Mouse (Mus musculus) E14TG2a.4 (cell line): ENCODE results near the gene C1rl.
A peak's percentile ranks its signal among the peaks of the same experiment; 100 is the strongest.

ENCODE experiments used
- H3K27me3 ChIP-seq: 2 replicates; pipeline ENCODE4 v1.6.1; 2014; ENCODE audit warnings: low read length, control low read depth; ENCODE audit not compliant: insufficient read depth
- H3K36me3 ChIP-seq: 2 replicates; pipeline ENCODE4 v1.6.1; 2014; ENCODE audit warnings: low read length, control low read depth; ENCODE audit not compliant: insufficient read depth
- H3K4me1 ChIP-seq: replicated peaks from 2 replicates; pipeline ENCODE4 v1.6.1; 2014; ENCODE audit warnings: low read depth, low read length, control low read depth
- H3K4me3 ChIP-seq: replicated peaks from 2 replicates; pipeline ENCODE4 v1.5.1; 2014; ENCODE audit warnings: mild to moderate bottlenecking, low read length
- H3K9me3 ChIP-seq: 2 replicates; pipeline ENCODE4 v1.6.1; 2014; ENCODE audit warnings: low read length, control low read depth
- CTCF ChIP-seq: conservative IDR thresholded peaks from 2 replicates; pipeline ENCODE4 v1.5.1; 2014; ENCODE audit warnings: low read length
- NANOG ChIP-seq: IDR thresholded peaks from 2 replicates; pipeline ENCODE4 v1.6.1; 2014; ENCODE audit warnings: borderline replicate concordance, low read length, mixed read lengths
- POU5F1 ChIP-seq: IDR thresholded peaks from 2 replicates; pipeline ENCODE4 v1.6.1; 2014; ENCODE audit warnings: low read length, borderline replicate concordance

Gene C1rl

DNA sequence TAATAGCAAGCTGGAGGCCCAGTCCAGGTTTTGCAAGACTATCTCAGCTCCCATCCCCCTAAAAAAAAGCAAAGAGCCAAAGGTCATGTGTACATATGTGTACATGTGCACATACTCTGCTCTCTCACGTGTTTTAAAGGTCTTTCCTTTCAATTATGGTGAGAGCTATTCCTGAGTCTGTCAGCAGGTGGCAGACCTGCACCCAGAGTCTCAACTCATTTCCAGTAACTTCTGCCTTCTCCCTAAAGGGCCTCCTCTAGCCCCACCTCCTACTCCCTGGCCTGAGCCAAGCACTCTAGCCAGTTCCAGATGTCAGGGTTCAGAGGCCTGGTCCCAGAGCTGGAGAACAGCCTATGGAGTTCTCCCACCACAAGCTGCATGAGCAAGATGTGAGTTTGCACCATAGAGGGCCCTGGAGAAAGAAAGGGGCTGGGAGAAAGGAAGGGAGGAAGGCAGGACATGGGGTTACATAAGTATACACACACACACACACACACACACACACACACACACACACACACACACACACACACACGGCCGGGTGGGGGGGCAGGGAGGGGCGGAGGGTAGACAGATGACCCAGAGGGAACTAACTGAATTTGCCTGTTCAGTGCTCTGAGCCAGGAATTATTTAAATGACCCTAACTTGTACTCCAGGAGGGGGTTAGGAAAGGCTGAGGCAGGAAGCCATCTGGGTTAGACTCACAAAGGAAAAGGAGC, at the start of gene C1rl:
Gene C1rl (plus strand): TSS at position 272 of the 720 bp plus-strand sequence.
- peaks cover 16% of the 10 kb centered on the region for H3K4me1 ChIP-seq
- no peaks in the 10 kb centered on the region for H3K9me3 ChIP-seq
- TF ChIP-seq POU5F1, result no peak
- peak; percentile 81 for TF ChIP-seq CTCF
- no peak for TF ChIP-seq NANOG
- no peaks in the 10 kb centered on the region for H3K36me3 ChIP-seq
- peak within 1 kb of the TSS; percentile 37 for H3K4me3 ChIP-seq
- no peaks in the 10 kb centered on the region for H3K27me3 ChIP-seq

DNA sequence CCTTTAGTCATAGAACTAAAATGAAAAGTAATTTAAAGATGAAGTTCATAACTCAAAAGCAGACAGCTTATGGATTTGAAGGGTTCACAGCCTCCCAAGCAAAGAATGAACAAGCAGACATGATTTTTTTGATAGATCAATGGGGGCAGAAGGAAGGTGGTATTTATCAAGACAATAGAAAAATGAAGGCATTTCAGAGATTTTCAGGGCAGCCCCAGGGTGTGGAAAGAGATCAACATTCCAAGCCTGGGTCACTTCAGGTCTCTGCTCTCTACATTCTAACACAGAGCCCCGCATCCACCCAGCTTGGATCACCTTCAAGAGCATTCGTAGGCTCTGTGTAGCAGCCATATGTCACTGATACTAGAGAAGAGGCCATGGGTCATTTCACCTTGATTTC, 49.6 kb upstream of the C1rl start:
- Histone ChIP-seq H3K4me1 (peaks cover 41% of the 10 kb centered on the region), H3K4me3 (no peak overlapping the region), H3K36me3 (peaks cover 46% of the 10 kb centered on the region), H3K27me3 (no peaks in the 10 kb centered on the region), H3K9me3 (no peaks in the 10 kb centered on the region)
- TF ChIP-seq POU5F1 (no peak), CTCF (no peak), NANOG (no peak)

- Histone ChIP-seq H3K4me1 (peaks cover 67% of the 10 kb centered on the region), H3K36me3 (peaks cover 37% of the 10 kb centered on the region), H3K27me3 (peaks cover 11% of the 10 kb centered on the region; the same call in 1 of the 2 replicates), H3K4me3 (no peak overlapping the region), H3K9me3 (no peaks in the 10 kb centered on the region)
- TF ChIP-seq NANOG (no peak), POU5F1 (no peak), CTCF (no peak)
Observed at GRCm38 (mm10) chr6:124446024-124446423, 46.9 kb upstream of the C1rl start.

DNA sequence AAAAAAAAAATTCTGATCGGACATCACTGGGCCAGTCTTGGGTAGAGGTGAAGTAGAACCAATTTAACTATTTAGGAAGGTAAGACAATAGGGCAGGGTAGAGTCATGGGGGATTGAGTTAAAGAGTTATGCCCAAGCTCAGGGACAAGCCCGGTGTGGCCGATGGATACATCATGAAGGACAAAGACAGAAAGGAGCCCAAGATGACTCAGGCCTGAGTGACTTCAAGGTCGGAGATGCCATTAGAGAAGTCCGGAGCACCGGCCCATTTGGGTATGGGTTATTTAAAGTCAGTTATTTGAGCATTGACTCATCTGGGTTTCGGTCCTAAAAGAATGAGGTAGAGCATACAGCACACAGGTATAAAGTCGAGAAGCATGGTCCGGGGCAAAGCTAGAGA, 46.5 kb upstream of the C1rl start:
- TF ChIP-seq CTCF (no peak), POU5F1 (no peak), NANOG (no peak)
- peaks cover 71% of the 10 kb centered on the region for H3K4me1 ChIP-seq
- no peak overlapping the region for H3K4me3 ChIP-seq
- no peaks in the 10 kb centered on the region for H3K9me3 ChIP-seq
- H3K27me3 ChIP-seq, result peaks cover 11% of the 10 kb centered on the region; the same call in 1 of the 2 replicates
- peaks cover 32% of the 10 kb centered on the region for H3K36me3 ChIP-seq

DNA sequence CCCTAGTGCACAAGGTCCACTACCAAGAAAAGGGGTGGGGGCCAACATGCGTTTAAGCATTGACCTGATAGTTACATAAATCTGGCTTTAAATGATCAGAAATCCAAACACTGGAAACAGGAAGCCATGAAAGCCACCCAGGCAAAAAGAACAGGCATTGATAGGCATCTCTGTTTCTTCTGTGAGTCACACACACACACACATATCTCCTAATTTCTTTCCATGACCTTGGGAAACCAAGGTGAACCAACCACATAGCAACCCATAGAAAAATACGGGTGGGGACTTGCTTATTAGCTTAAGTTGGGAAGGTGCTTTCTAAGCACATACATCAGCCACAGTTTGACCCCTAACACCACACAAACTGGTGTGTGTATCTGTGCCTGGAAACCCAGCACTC, 45.6 kb upstream of the C1rl start:
- TF ChIP-seq POU5F1, result no peak
- TF ChIP-seq NANOG, result no peak
- no peak for TF ChIP-seq CTCF
- Histone ChIP-seq H3K36me3 (peaks cover 29% of the 10 kb centered on the region), H3K4me1 (peaks cover 80% of the 10 kb centered on the region)

GRCm38 (mm10) chr6:124448186-124448852, 44.6 kb upstream of the C1rl start:
- H3K36me3 ChIP-seq, result peaks cover 29% of the 10 kb centered on the region
- peak overlapping the region; percentile 26; the same call in 1 of the 2 replicates for H3K4me3 ChIP-seq
- TF ChIP-seq CTCF (peak; percentile 57), NANOG (no peak)
- H3K9me3 ChIP-seq, result no peaks in the 10 kb centered on the region
- H3K27me3 ChIP-seq, result peaks cover 11% of the 10 kb centered on the region; the same call in 1 of the 2 replicates
- peaks cover 86% of the 10 kb centered on the region for H3K4me1 ChIP-seq

More for the DNA sequence above, 45.6 kb upstream of the C1rl start:
- H3K27me3 ChIP-seq, result peaks cover 11% of the 10 kb centered on the region; the same call in 1 of the 2 replicates
- no peaks in the 10 kb centered on the region for H3K9me3 ChIP-seq
- no peak overlapping the region for H3K4me3 ChIP-seq

- Histone ChIP-seq H3K4me1 (peaks cover 84% of the 10 kb centered on the region), H3K27me3 (peaks cover 11% of the 10 kb centered on the region; the same call in 1 of the 2 replicates), H3K36me3 (peaks cover 21% of the 10 kb centered on the region), H3K9me3 (no peaks in the 10 kb centered on the region), H3K4me3 (peak overlapping the region; percentile 78)
- TF ChIP-seq CTCF (no peak), NANOG (no peak), POU5F1 (no peak)
Observed at GRCm38 (mm10) chr6:124448959-124449667, 43.8 kb upstream of the C1rl start.

- H3K36me3 ChIP-seq, result peaks cover 14% of the 10 kb centered on the region; the same call in 1 of the 2 replicates
- TF ChIP-seq NANOG, result no peak
- no peak for TF ChIP-seq POU5F1
- TF ChIP-seq CTCF, result no peak
- peaks cover 11% of the 10 kb centered on the region; the same call in 1 of the 2 replicates for H3K27me3 ChIP-seq
- peaks cover 81% of the 10 kb centered on the region for H3K4me1 ChIP-seq
- H3K4me3 ChIP-seq, result peak overlapping the region; percentile 78
- H3K9me3 ChIP-seq, result no peaks in the 10 kb centered on the region
Observed at GRCm38 (mm10) chr6:124449668-124450383, 43.1 kb upstream of the C1rl start.
